Mouse (Mus musculus) retina, postnatal 1 day (tissue): ENCODE measurements around the gene Gpx3.

Experiments used
- DNase-seq: peaks from one replicate; pipeline ENCODE4 v3.0.0-alpha.2; 2012

The Gpx3 gene

DNA sequence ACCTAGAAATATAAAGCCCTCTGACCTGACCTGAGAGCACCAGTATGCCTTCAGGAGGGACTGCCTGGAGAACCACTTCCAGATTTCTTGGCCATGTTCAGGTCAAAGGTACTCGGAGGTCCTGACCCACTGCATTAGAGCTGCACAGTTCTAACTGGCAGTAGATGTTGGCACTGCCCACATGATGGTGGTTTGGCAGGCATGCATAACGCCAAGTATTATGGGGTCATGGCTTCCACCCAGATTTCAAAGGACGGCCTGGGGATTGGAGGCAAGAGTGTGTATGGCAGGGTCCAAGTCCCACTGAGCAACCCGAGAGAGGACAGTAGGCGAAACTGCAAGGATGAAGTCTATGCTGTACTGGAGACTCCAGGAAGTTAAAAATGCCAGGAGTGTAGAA, 11.6 kb downstream of the Gpx3 start:
- no peak for DNase-seq

- DNase-seq: no peak
These were observed 15.2 kb downstream of the Gpx3 start for GRCm38 (mm10) chr11:54917461-54917860.

DNA sequence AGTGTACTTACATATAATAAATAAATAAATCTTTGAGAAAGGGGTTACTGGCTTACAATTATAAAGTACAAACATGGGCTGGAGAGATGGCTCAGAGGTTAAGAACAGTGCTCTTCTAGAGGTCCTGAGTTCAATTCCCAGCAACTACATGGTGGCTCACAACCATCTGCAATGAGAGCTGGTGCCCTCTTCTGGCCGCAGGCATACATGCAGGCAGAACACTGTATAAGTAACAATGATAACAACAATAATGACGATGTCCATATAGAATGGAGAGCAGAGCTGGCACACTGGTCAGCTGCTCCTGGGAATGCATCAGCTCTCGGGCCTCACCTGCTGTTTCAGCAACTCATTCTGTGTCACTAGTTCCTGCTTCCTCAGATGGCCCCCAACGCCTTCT, 16.0 kb downstream of the Gpx3 start:
- no peak for DNase-seq

DNA sequence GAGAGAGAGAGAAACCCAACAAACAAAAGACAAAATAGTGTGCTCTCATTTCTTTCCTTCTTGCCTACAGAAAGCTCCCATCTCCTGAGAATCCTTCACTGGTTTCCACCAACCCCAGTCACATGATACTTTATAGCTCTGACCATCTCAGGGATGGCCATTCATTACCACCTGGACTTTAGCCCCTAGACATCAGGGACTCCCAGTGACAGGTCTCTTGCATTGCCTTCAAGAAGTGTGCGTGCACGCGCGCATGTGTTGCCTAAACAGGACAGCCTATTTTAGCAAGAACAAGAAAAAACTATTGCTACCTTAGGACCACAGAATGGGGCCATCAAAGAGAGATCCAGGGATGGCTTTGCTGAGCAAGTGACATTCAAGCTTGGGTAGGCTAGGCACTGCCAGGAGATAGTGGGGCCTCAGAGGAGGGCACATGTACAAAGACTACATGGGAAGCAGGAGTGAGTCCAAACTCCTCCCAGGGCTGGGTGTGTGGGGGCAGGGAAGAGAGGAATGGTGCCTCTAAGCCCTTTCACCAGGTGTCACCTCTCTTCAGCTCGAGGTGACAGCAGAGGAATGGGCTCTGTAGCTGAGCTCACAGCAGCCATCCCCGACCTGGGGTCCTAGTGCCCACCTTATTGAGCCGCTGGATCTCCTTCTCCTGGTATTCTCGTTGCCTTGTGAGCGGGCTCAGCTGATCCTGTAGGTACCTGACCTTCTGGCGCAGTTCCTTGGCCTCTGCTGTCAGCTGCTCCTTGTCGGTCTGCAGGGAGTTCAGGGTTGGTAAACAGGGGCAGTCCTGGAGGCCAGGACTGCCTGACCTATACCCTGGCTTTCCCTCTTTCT, 18.1 kb downstream of the Gpx3 start:
- no peak for DNase-seq

- no peak for DNase-seq
These were observed 18.8 kb downstream of the Gpx3 start for GRCm38 (mm10) chr11:54920973-54921580.

GRCm38 (mm10) chr11:54921798-54922197, 19.5 kb downstream of the Gpx3 start:
- DNase-seq: no peak

GRCm38 (mm10) chr11:54922488-54922887, 20.2 kb downstream of the Gpx3 start:
- DNase-seq: no peak

- DNase-seq: no peak
These were observed 21.9 kb downstream of the Gpx3 start for GRCm38 (mm10) chr11:54924145-54924544.

DNA sequence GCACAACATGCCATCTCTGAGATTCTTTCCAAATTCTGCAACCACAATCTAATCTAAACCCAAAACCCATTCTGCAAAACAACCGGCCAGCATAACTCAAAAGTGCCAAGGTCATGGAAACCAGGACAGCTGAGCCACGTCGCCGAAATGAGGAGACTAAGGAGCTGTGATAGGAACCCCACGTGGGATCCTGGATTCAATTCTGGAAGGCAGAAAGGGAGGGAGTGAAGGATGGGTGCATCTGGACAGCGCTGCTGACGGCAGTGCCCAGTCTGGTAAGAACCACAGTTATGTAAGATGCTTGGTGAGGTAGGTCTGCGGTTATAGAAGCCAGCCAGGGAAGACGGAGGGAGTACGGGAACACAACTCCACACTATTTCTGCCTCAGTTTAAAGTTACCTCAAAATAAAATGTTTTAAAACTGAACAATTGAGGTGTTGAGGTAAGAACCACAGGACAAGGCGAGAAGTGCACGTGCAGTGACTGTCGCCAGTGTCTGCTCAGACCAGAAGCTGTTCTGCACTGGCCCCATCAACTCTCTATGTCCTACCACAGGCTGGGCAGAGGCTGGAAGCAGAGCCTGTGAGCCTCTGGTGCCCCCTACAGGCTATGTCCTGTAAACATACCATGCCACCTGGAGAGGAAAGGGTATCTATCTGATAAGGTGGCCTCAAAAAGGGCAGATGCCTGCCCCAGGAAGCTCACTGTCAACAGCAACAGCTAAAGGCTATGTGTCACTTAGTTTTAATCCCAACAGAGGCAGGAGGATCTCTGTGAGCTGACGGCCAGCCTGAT, 25.3 kb downstream of the Gpx3 start:
- peak; percentile 67 for DNase-seq

DNA sequence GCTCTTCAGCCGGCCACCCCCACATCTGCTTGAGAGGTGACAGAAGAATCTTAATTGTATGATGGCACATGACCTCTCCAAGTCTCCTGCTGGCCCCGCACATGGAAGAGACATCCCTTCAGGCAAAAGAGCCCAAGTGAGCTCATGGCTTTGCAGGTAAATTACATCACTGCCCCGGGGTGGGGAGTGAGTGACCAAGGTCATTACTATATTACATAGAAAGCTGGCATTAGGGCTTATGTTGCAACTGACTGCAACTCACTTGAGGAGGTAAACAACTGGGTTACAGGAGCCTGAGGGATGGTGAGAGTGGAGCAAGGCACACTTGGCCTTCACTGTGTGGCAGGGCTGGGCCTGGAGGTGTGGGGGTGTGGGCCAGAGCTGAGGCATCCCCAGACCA, 26.0 kb downstream of the Gpx3 start:
- no peak for DNase-seq

GRCm38 (mm10) chr11:54928886-54929285, 26.6 kb downstream of the Gpx3 start:
- DNase-seq: no peak

- DNase-seq: no peak
These were observed 27.0 kb downstream of the Gpx3 start for GRCm38 (mm10) chr11:54929290-54929689.

GRCm38 (mm10) chr11:54929744-54930143, 27.5 kb downstream of the Gpx3 start:
- no peak for DNase-seq

- peak; percentile 64 for DNase-seq
These were observed 28.2 kb downstream of the Gpx3 start for GRCm38 (mm10) chr11:54930318-54930979.

DNA sequence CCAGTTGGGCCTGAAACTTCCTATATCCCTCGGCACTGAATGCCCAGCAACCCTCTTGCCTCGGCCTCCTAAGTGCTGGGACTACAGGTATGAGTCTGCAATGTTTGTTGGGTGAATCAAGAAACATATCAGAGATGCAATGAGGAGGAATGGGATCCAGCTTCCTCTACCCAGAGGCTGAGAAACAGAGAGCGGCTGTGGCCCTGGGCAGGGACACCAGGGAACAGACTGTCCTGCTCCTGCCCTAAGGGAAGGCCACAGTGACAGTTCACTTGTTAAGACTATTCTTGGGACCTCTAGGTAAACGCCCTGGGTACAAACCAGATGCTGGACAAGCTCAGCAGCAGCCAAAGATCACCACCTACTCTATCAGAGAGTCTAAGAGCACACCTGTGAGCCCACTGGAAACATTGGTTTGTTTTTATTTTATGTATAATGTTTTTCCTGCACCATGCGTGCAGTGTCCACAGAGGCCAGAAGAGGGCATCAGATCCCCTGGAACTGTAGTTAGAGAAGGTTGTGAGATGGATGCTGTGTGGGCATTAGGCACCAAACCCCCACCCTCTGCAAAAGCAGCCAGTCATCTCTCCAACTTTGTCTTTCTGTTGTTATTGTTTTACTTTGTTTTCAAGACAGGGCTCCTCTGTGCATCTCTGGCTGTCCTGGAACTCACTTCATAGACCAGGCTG, 29.3 kb downstream of the Gpx3 start:
- DNase-seq: peak; percentile 47

DNA sequence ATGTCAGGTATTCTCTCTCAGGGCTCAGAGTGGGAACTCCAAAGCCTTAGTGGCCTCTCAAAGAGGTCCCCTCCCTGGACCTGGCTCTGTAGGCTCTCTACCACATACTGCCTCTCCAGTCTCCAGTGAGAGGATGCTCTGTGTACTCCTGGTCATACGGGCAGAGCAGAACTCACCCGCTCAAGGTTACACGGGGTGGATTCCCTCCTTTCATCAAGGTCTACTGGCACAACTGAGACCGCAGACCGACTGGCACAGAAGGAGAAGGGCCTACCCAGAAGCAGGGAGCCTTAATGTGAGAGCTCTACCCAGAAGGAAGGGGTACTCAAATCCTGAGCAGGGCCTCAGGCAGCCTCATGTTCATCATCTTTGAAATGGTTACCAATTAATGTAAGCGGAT, 30.3 kb downstream of the Gpx3 start:
- DNase-seq: no peak

- no peak for DNase-seq
These were observed 31.9 kb downstream of the Gpx3 start for GRCm38 (mm10) chr11:54934198-54934597.

DNA sequence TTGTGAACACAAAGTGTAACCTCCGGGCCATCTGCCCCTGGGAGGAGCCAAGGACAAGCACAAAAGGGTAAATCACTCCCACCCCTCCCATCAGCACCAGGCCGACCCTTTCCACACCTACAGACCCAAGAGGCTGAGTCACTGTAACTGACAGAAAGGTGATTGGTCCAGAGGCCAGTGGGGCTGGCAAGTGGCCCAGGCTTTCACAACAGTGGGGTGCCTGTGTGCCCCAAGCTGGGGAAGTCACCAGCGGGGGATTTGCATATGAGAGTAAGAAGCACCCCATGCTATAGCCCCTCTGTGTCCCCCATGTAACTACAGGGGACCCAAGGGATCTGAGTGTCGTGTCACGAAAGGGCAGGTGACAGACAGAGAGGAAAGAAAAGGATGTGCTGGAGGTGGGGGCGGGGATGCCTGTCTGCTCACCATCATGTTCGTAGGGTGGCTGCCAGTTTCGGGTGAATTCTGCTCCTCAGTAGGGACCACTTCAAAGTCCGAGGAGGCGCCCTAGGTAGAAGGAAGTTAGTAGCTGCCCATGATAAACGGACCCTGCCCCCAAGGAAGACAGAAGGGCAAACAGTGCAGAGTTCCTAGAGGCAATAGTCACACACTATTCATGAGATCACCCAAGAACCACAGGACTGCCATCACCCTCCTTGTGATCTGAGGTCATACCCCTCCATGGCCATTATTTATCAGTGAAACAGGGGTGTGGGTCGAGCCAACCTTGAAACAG, 34.0 kb downstream of the Gpx3 start:
- DNase-seq: peak; percentile 44

GRCm38 (mm10) chr11:54936771-54937140, 34.5 kb downstream of the Gpx3 start:
- DNase-seq: no peak

DNA sequence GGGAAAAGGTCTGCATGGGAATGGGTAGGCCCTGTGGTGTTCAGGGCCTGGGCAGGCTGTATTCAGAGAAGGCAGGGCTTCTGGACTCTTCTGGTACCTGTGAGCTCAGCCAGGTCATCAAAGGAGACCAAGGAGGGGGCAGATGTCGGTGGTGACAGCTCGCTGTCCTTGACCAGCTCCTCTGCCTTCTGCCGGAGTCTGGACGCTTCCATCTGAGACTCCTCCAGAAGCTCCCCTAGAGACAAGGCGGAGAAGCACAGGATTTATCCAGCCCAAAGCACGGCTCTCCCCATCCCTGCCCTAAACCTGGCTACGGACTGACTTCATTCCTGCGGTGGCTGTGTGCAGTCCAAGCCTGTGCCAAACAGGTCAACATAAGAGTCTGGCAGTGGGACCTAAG, 37.2 kb downstream of the Gpx3 start:
- DNase-seq: no peak

DNA sequence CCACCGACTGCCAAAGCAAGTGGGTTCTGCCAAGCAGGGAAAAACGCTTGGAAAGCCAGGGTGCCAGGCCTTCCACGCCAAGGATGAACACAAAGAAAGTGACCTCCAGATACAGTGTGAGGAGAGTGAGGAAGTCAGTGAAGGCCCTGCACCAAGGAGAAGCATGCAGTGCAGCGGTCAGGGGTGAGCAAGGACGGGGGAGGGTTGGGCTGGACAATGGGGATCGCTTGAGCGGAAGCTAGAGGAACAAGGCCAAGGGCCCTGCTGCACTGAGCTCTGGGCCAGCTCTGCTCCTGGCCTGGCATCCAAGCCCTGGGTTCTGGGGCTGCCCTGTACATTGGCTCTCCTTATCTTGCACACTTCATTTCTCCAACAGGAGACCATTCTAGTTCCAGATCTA, 37.8 kb downstream of the Gpx3 start:
- no peak for DNase-seq

DNA sequence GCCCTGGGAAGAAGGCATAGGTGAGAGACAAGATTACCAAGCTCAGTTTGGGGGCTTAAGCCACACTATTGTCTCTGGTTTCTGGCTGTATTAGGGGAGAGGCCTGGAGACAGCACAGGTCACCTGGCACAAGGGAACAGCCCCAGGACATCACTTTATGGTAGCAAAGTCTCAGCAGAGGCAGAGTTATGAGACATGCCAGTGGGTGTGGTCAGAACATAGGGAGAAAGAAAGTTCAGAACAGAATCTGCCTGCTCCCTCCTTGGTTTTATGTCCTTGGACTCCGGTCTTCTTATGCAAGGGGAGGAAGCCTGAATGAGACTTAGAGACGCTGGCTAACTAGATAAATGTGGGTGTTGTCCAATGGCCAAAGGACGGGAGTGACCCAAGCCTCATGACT, 42.4 kb downstream of the Gpx3 start:
- no peak for DNase-seq
